Mouse (Mus musculus) cortical plate, adult 2 months (tissue): Measurements from ENCODE around the gene Napsa. TPM values are rescaled to one million over a fixed set of nuclear protein-coding genes. Genes with fewer than 3 reads are reported as not detected.

Source experiments
- H3K27ac ChIP-seq: fragments of 200-500 bp; 2 replicates; pipeline ENCODE4 v1.5.1; 2012; ENCODE audit warnings: low read length, control low read depth, inconsistent platforms; ENCODE audit not compliant: insufficient read depth
- H3K4me1 ChIP-seq: fragments of 200-500 bp; 2 replicates; pipeline ENCODE4 v1.6.1; 2011; ENCODE audit warnings: low read length; ENCODE audit not compliant: control insufficient read depth, insufficient read depth
- H3K4me3 ChIP-seq: fragments of 200-500 bp; 2 replicates; pipeline ENCODE4 v1.5.1; 2011; ENCODE audit warnings: mild to moderate bottlenecking, low read length, control low read depth; ENCODE audit not compliant: insufficient read depth
- CTCF ChIP-seq: fragments of 200-500 bp; IDR thresholded peaks from 2 replicates; pipeline ENCODE4 v1.5.1; 2011; ENCODE audit warnings: mild to moderate bottlenecking, control low read depth, low read length; ENCODE audit not compliant: insufficient read depth; ENCODE audit errors: extremely low read depth
- POLR2A ChIP-seq: fragments of 200-500 bp; IDR thresholded peaks from 2 replicates; pipeline ENCODE4 v1.6.1; 2011; ENCODE audit warnings: mild to moderate bottlenecking, low read length, control low read depth; ENCODE audit not compliant: insufficient read depth; ENCODE audit errors: extremely low read depth
- polyA plus RNA-seq: library from polyadenylated mRNA; depleted of rRNA; stranded (reverse); fragments of >200 nt; gene quantifications from 2 replicates; pipeline ENCODE4 v1.2.3, GENCODE M21; 2012

The Napsa gene
- polyA plus RNA-seq, 1 experiment, result 0.61 TPM

DNA sequence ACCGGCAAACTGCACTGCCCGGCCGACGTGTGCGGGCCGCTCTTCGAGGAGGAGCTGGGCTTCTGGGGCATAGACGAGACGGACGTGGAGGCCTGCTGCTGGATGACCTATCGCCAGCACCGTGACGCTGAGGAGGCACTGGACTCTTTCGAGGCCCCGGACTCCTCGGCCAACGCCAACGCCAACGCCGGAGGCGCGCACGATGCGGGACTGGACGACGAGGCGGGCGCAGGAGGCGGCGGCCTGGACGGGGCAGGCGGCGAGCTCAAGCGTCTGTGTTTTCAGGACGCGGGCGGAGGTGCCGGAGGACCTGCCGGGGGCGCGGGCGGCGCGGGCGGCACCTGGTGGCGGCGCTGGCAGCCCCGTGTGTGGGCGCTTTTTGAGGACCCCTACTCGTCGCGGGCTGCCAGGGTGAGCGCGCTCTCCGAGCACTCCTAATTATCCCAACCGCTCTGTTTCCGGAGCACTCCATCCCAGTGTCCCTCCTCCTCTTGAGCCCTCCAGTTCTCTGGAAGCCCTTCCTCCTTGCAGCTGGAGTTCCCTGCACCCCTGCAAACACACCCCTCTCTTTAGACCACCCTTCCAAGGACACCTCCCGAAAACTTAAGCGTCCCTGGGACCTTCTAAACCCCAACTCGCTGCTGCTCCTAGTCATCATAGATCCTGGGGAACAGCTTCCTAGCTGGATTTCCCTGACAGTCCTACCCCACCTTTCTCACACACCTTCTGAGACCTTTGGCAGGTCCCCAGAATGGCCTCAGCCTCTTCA lies 19.4 kb downstream of the Napsa start:
- Histone ChIP-seq H3K4me3 (peak overlapping the region; percentile 43), H3K27ac (peak overlapping the region; percentile 47; the same call in 1 of the 2 replicates), H3K4me1 (peaks cover 5% of the 10 kb centered on the region; the same call in 1 of the 2 replicates)
- TF ChIP-seq POLR2A, result no peak
- no peak for TF ChIP-seq CTCF

DNA sequence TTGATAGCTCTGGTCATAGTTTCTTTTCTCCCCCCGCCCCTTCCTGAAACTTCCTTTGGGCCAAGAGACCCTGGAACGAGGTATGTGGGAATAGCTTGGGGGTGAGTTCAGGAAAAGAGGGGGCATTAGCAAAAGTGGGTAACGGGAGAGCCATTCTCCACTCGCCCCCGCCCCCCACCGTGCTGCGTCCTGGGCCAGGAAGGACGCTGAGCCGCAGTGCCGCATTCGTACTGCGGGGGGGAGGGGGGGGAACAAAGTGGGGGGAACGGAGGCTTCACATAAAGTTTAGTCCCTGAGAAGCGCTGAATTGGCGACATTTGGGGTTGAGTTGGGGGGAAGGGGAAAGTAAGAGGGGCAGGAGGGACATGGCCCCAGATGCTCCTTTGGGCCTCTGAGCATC lies 20.9 kb downstream of the Napsa start:
- Histone ChIP-seq H3K4me1 (peaks cover 4% of the 10 kb centered on the region; the same call in 1 of the 2 replicates), H3K4me3 (peak overlapping the region; percentile 43), H3K27ac (no peak overlapping the region)
- TF ChIP-seq CTCF, result no peak
- no peak for TF ChIP-seq POLR2A

DNA sequence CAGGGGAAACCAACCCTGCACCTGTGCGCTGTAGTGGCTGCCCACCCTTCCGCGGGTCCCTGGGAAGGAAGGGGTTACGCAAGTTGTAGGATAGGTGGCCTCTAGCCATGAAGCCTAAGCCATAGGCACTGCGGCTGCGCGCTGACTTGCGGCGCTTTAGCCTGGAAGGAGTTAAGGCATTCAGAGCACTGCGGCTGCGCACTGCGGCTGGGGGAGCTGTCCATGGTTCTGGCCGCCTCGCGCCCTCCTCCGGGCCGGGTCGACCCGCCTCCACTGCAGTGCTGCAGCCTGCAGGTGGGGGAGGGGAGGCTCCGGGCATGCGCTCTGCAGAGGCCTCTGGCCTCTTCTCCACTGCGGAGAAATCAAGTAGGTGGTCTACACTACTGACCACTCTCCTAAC lies 21.6 kb downstream of the Napsa start:
- H3K4me1 ChIP-seq, result 0 out of 2 replicates have a peak, but pooled peaks cover 1% of the 10 kb centered on the region
- peak overlapping the region; percentile 43 for H3K4me3 ChIP-seq
- TF ChIP-seq CTCF (no peak), POLR2A (peak; percentile 40; the same call in 1 of the 2 replicates)
- H3K27ac ChIP-seq, result peak overlapping the region; percentile 33; the same call in 1 of the 2 replicates

DNA sequence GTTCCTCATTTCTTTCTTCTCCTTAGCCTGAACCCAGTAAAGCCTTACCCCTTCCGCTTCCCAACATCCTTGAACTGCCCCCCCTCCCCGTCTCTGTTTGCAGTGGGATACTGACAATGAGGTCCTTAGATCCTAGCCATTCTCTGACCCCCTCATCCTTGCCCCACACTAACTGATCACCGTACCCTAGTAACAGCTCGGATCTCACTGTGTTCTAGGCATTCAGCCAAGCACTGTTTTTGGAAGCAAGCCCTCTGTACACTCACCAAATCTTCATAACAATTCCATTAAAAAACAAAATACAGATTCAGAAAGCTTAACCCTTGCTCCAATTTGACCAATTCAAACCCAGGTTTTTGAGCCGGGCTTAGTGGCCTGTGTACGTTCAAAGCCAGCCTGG lies 22.1 kb downstream of the Napsa start:
- H3K4me3 ChIP-seq, result peak overlapping the region; percentile 43
- 0 out of 2 replicates have a peak, but pooled peaks cover 1% of the 10 kb centered on the region for H3K4me1 ChIP-seq
- TF ChIP-seq CTCF, result no peak
- no peak for TF ChIP-seq POLR2A
- peak overlapping the region; percentile 33; the same call in 1 of the 2 replicates for H3K27ac ChIP-seq

DNA sequence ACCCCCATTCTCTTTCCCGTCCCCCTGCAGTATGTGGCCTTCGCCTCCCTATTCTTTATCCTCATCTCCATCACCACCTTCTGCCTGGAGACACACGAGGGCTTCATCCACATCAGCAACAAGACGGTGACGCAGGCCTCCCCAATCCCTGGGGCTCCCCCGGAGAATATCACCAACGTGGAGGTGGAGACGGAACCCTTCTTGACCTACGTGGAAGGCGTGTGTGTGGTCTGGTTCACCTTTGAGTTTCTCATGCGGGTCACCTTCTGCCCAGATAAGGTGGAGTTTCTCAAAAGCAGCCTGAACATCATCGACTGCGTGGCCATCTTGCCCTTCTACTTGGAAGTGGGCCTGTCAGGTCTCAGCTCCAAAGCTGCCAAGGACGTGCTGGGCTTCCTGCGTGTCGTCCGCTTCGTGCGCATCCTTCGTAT lies 23.0 kb downstream of the Napsa start:
- TF ChIP-seq CTCF (no peak), POLR2A (no peak)
- H3K4me3 ChIP-seq, result no peak overlapping the region
- 0 out of 2 replicates have a peak, but pooled peaks cover 1% of the 10 kb centered on the region for H3K4me1 ChIP-seq
- no peak overlapping the region for H3K27ac ChIP-seq

DNA sequence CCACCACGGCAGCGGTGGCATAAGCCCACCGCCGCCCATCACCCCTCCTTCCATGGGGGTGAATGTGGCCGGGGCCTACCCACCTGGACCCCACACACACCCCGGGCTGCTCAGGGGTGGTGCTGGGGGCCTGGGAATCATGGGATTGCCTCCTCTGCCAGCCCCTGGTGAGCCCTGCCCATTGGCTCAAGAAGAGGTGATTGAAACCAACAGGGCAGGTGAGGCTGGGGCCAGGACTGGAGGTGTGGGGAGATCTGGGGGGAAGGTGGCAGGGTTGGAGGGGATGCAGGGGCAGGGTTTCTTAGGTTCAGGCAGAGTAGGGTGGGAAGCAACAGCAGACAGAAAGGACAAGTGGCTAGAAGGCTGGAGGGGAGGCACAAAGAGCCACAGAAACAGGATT lies 23.9 kb downstream of the Napsa start:
- Histone ChIP-seq H3K27ac (no peak overlapping the region), H3K4me1 (0 out of 2 replicates have a peak, but pooled peaks cover 1% of the 10 kb centered on the region), H3K4me3 (no peak overlapping the region)
- TF ChIP-seq CTCF (no peak), POLR2A (no peak)

DNA sequence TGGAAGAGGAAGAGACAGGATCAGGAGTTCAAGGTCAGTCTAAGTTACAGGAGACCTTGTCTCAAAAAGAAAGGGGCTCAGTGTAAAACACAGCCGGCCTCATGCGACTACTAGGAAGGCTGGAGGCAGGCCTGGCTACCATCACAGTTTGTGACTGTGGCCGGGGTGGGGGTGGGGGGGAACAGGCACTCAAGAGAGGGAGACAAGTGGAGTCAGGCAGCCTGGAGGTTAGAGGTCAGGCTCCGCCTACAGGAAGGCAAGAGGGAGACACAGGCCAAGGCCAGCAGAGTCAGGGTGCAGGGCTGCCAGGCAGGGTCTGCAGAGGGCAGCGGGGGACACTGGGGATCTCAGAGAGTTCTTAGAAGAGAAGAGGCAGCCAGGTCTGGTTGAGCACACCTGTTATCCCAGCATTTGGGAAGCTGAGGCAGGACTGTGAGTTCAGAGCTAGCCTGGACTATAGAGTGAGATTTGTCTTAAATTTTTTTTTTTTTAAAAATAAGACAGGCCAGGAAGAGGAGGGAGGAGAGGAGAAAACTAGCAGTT lies 24.9 kb downstream of the Napsa start:
- 0 out of 2 replicates have a peak, but pooled peaks cover 1% of the 10 kb centered on the region for H3K4me1 ChIP-seq
- no peak overlapping the region for H3K27ac ChIP-seq
- no peak overlapping the region for H3K4me3 ChIP-seq
- TF ChIP-seq CTCF (no peak), POLR2A (no peak)

DNA sequence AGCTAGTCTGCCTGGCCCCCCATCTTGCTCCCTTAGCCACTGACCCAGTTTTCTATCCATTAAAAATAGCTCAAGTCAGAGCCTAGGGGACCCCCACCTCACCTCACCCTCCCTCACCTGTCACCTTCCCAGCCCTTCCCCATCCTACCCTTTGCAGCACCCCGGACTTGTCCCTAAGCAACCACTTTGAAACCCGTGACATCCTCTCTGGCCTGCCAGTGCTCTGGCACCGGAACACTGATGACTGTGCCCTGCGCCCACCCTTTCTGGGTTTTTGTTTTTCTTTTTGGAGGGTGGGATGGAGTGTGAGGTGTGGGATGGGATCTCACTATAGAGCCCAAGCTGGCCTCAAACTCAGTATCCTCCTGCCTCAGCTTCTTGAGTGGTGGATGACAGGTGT lies 25.5 kb downstream of the Napsa start:
- no peak overlapping the region for H3K4me3 ChIP-seq
- H3K4me1 ChIP-seq, result 0 out of 2 replicates have a peak, but pooled peaks cover 1% of the 10 kb centered on the region
- H3K27ac ChIP-seq, result no peak overlapping the region
- TF ChIP-seq POLR2A (no peak), CTCF (no peak)

DNA sequence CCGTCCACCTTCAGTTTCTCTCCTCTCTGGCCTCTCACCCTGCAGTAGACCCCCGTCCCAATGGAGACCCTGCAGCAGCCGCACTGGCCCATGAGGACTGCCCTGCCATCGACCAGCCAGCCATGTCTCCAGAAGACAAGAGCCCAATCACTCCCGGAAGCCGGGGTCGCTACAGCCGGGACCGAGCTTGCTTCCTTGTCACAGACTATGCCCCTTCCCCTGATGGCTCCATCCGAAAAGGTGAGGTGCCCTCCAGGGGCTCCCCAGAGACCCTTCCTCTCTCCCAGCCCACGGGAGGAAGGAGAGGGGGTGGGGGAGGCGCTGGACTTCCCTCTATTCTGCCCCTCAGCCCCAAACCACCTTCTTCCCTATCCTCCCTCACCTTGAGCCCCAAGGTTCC lies 26.2 kb downstream of the Napsa start:
- Histone ChIP-seq H3K4me1 (0 out of 2 replicates have a peak, but pooled peaks cover 1% of the 10 kb centered on the region), H3K27ac (no peak overlapping the region), H3K4me3 (no peak overlapping the region)
- TF ChIP-seq POLR2A (no peak), CTCF (no peak)

DNA sequence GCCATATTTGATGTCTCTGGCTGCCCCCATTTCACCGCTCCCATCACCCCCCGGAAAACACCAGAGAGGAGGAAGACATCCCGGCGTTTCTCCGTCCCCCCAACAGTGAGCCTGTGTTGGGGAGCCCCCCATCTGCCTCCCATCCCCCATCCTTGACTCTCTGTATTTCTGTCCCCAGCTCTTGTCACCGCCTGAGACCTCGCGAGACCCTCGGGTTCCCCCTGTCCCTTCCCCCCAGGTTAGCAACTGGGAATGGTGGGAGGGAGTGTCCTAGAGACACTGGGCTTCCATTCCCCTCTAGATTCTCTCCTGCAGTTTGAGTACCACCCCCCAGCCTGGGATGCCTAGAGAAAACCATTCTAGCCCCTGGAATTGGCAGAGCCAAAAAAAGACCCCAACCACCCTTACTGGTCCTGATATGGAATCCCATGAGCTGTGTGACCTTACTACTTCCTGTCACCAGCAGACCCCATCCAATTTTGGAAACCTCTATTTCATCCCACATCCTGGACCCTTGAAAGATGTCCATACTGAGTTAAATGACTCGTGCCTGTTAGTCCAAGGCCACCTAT lies 28.6 kb downstream of the Napsa start:
- no peak overlapping the region for H3K4me3 ChIP-seq
- H3K4me1 ChIP-seq, result no peaks in the 10 kb centered on the region
- TF ChIP-seq CTCF, result no peak
- TF ChIP-seq POLR2A, result no peak
- no peak overlapping the region for H3K27ac ChIP-seq
